Mouse (Mus musculus): ENCODE measurements around the gene Ibtk. TPM values are rescaled to one million over a fixed set of nuclear protein-coding genes. Genes with fewer than 3 reads are reported as not detected.

The Ibtk gene
- polyA plus RNA-seq, 1 experiment from 2014 or later, result 44.7 TPM

- H3K27me3 ChIP-seq (ENCODE audit: control insufficient read depth, insufficient read depth, low read length), result no peaks in the 10 kb centered on the region
- no peak overlapping the region for H3K4me3 ChIP-seq (ENCODE audit: low read length)
- no peaks in the 10 kb centered on the region for H3K9me3 ChIP-seq (ENCODE audit: control insufficient read depth, low read length)
- H3K36me3 ChIP-seq (ENCODE audit: control insufficient read depth, insufficient read depth, low read length), result peaks cover 62% of the 10 kb centered on the region
- ATAC-seq (ENCODE audit: low FRiP score, low TSS enrichment), result no peak
- H3K4me1 ChIP-seq (ENCODE audit: control insufficient read depth, insufficient read depth, low read length), result no peaks in the 10 kb centered on the region
- no peak overlapping the region for H3K27ac ChIP-seq (ENCODE audit: low read depth, low read length)
- 93% methylated on average over 4 of the region's 4 CpGs for WGBS
- H3K4me2 ChIP-seq (replicated peaks; ENCODE audit: low read depth, low read length), result no peak overlapping the region
- no peak overlapping the region for H3K9ac ChIP-seq (ENCODE audit: low read depth, low read length)
These were observed 14.3 kb downstream of the Ibtk start for GRCm38 (mm10) chr9:85734821-85735220.

- WGBS, result 94% methylated on average over 9 of the region's 9 CpGs
- ATAC-seq (ENCODE audit: low FRiP score, low TSS enrichment), result no peak
- H3K27ac ChIP-seq (ENCODE audit: low read depth, low read length), result no peak overlapping the region
- H3K4me3 ChIP-seq (ENCODE audit: low read length), result no peak overlapping the region
- no peak overlapping the region for H3K9ac ChIP-seq (ENCODE audit: low read depth, low read length)
- H3K4me2 ChIP-seq (replicated peaks; ENCODE audit: low read depth, low read length), result no peak overlapping the region
- no peaks in the 10 kb centered on the region for H3K9me3 ChIP-seq (ENCODE audit: control insufficient read depth, low read length)
- H3K36me3 ChIP-seq (ENCODE audit: control insufficient read depth, insufficient read depth, low read length), result peaks cover 83% of the 10 kb centered on the region
- no peaks in the 10 kb centered on the region for H3K27me3 ChIP-seq (ENCODE audit: control insufficient read depth, insufficient read depth, low read length)
- H3K4me1 ChIP-seq (ENCODE audit: control insufficient read depth, insufficient read depth, low read length), result no peaks in the 10 kb centered on the region
These were observed 25.1 kb downstream of the Ibtk start for GRCm38 (mm10) chr9:85724078-85724477.

- peaks cover 81% of the 10 kb centered on the region for H3K36me3 ChIP-seq (ENCODE audit: control insufficient read depth, insufficient read depth, low read length)
- no peak overlapping the region for H3K4me2 ChIP-seq (replicated peaks; ENCODE audit: low read depth, low read length)
- H3K9ac ChIP-seq (ENCODE audit: low read depth, low read length), result no peak overlapping the region
- ATAC-seq (ENCODE audit: low FRiP score, low TSS enrichment), result no peak
- WGBS, result 92% methylated on average over 7 of the region's 7 CpGs
- no peaks in the 10 kb centered on the region for H3K4me1 ChIP-seq (ENCODE audit: control insufficient read depth, insufficient read depth, low read length)
- no peaks in the 10 kb centered on the region for H3K9me3 ChIP-seq (ENCODE audit: control insufficient read depth, low read length)
- no peaks in the 10 kb centered on the region for H3K27me3 ChIP-seq (ENCODE audit: control insufficient read depth, insufficient read depth, low read length)
- no peak overlapping the region for H3K27ac ChIP-seq (ENCODE audit: low read depth, low read length)
- H3K4me3 ChIP-seq (ENCODE audit: low read length), result no peak overlapping the region
These were observed 31.8 kb downstream of the Ibtk start for GRCm38 (mm10) chr9:85717336-85717735.

GRCm38 (mm10) chr9:85707302-85707701 lies 41.8 kb downstream of the Ibtk start:
- Histone ChIP-seq H3K4me1 (ENCODE audit: control insufficient read depth, insufficient read depth, low read length) (no peaks in the 10 kb centered on the region), H3K9me3 (ENCODE audit: control insufficient read depth, low read length) (no peaks in the 10 kb centered on the region), H3K4me3 (ENCODE audit: low read length) (no peak overlapping the region), H3K36me3 (ENCODE audit: control insufficient read depth, insufficient read depth, low read length) (peaks cover 88% of the 10 kb centered on the region), H3K27me3 (ENCODE audit: control insufficient read depth, insufficient read depth, low read length) (no peaks in the 10 kb centered on the region), H3K9ac (ENCODE audit: low read depth, low read length) (no peak overlapping the region), H3K4me2 (replicated peaks; ENCODE audit: low read depth, low read length) (no peak overlapping the region), H3K27ac (ENCODE audit: low read depth, low read length) (no peak overlapping the region)
- ATAC-seq (ENCODE audit: low FRiP score, low TSS enrichment), result no peak
- WGBS, result 94% methylated on average over 6 of the region's 6 CpGs

- no peak overlapping the region for H3K9ac ChIP-seq (ENCODE audit: low read depth, low read length)
- H3K27ac ChIP-seq (ENCODE audit: low read depth, low read length), result no peak overlapping the region
- no peaks in the 10 kb centered on the region for H3K27me3 ChIP-seq (ENCODE audit: control insufficient read depth, insufficient read depth, low read length)
- WGBS, result 81% methylated on average over 5 of the region's 5 CpGs
- no peak for ATAC-seq (ENCODE audit: low FRiP score, low TSS enrichment)
- H3K9me3 ChIP-seq (ENCODE audit: control insufficient read depth, low read length), result no peaks in the 10 kb centered on the region
- H3K4me3 ChIP-seq (ENCODE audit: low read length), result no peak overlapping the region
- peaks cover 66% of the 10 kb centered on the region for H3K36me3 ChIP-seq (ENCODE audit: control insufficient read depth, insufficient read depth, low read length)
- H3K4me1 ChIP-seq (ENCODE audit: control insufficient read depth, insufficient read depth, low read length), result no peaks in the 10 kb centered on the region
- no peak overlapping the region for H3K4me2 ChIP-seq (replicated peaks; ENCODE audit: low read depth, low read length)
These were observed 47.2 kb downstream of the Ibtk start for GRCm38 (mm10) chr9:85701981-85702380.

- peaks cover 27% of the 10 kb centered on the region for H3K36me3 ChIP-seq (ENCODE audit: control insufficient read depth, insufficient read depth, low read length)
- no peaks in the 10 kb centered on the region for H3K9me3 ChIP-seq (ENCODE audit: control insufficient read depth, low read length)
- H3K4me1 ChIP-seq (ENCODE audit: control insufficient read depth, insufficient read depth, low read length), result no peaks in the 10 kb centered on the region
- WGBS, result 97% methylated on average over 3 of the region's 3 CpGs
- H3K27me3 ChIP-seq (ENCODE audit: control insufficient read depth, insufficient read depth, low read length), result no peaks in the 10 kb centered on the region
- no peak for ATAC-seq (ENCODE audit: low FRiP score, low TSS enrichment)
- no peak overlapping the region for H3K4me3 ChIP-seq (ENCODE audit: low read length)
- H3K4me2 ChIP-seq (replicated peaks; ENCODE audit: low read depth, low read length), result no peak overlapping the region
- H3K27ac ChIP-seq (ENCODE audit: low read depth, low read length), result no peak overlapping the region
- no peak overlapping the region for H3K9ac ChIP-seq (ENCODE audit: low read depth, low read length)
These were observed 53.5 kb downstream of the Ibtk start for GRCm38 (mm10) chr9:85695606-85696005.

- H3K4me1 ChIP-seq (ENCODE audit: control insufficient read depth, insufficient read depth, low read length), result no peaks in the 10 kb centered on the region
- peak; percentile 62; the same call in 1 of the 2 replicates for ATAC-seq (ENCODE audit: low FRiP score, low TSS enrichment)
- H3K27me3 ChIP-seq (ENCODE audit: control insufficient read depth, insufficient read depth, low read length), result no peaks in the 10 kb centered on the region
- H3K27ac ChIP-seq (ENCODE audit: low read depth, low read length), result no peak overlapping the region
- H3K4me3 ChIP-seq (ENCODE audit: low read length), result no peak overlapping the region
- WGBS, result 68% methylated on average over 6 of the region's 6 CpGs
- H3K9ac ChIP-seq (ENCODE audit: low read depth, low read length), result no peak overlapping the region
- peaks cover 47% of the 10 kb centered on the region for H3K36me3 ChIP-seq (ENCODE audit: control insufficient read depth, insufficient read depth, low read length)
- H3K9me3 ChIP-seq (ENCODE audit: control insufficient read depth, low read length), result no peaks in the 10 kb centered on the region
- no peak overlapping the region for H3K4me2 ChIP-seq (replicated peaks; ENCODE audit: low read depth, low read length)
These were observed 55.7 kb downstream of the Ibtk start for GRCm38 (mm10) chr9:85693231-85694116.

GRCm38 (mm10) chr9:85685010-85685409 lies 64.1 kb downstream of the Ibtk start:
- H3K36me3 ChIP-seq (ENCODE audit: control insufficient read depth, insufficient read depth, low read length), result peaks cover 35% of the 10 kb centered on the region
- H3K9ac ChIP-seq (ENCODE audit: low read depth, low read length), result no peak overlapping the region
- no peak overlapping the region for H3K27ac ChIP-seq (ENCODE audit: low read depth, low read length)
- H3K27me3 ChIP-seq (ENCODE audit: control insufficient read depth, insufficient read depth, low read length), result no peaks in the 10 kb centered on the region
- H3K9me3 ChIP-seq (ENCODE audit: control insufficient read depth, low read length), result peaks cover 8% of the 10 kb centered on the region
- H3K4me3 ChIP-seq (ENCODE audit: low read length), result no peak overlapping the region
- H3K4me1 ChIP-seq (ENCODE audit: control insufficient read depth, insufficient read depth, low read length), result no peaks in the 10 kb centered on the region
- no peak overlapping the region for H3K4me2 ChIP-seq (replicated peaks; ENCODE audit: low read depth, low read length)
- 95% methylated on average over 6 of the region's 6 CpGs for WGBS
- ATAC-seq (ENCODE audit: low FRiP score, low TSS enrichment), result no peak

- Histone ChIP-seq H3K9me3 (ENCODE audit: control insufficient read depth, low read length) (no peaks in the 10 kb centered on the region), H3K9ac (ENCODE audit: low read depth, low read length) (no peak overlapping the region), H3K4me3 (ENCODE audit: low read length) (no peak overlapping the region), H3K4me1 (ENCODE audit: control insufficient read depth, insufficient read depth, low read length) (no peaks in the 10 kb centered on the region), H3K36me3 (ENCODE audit: control insufficient read depth, insufficient read depth, low read length) (no peaks in the 10 kb centered on the region), H3K4me2 (replicated peaks; ENCODE audit: low read depth, low read length) (no peak overlapping the region), H3K27me3 (ENCODE audit: control insufficient read depth, insufficient read depth, low read length) (no peaks in the 10 kb centered on the region), H3K27ac (ENCODE audit: low read depth, low read length) (no peak overlapping the region)
- ATAC-seq (ENCODE audit: low FRiP score, low TSS enrichment), result no peak
- WGBS, result 72% methylated on average over 10 of the region's 10 CpGs
These were observed 73.8 kb downstream of the Ibtk start for GRCm38 (mm10) chr9:85675131-85675905.

Measured in kidney, embryonic 14.5 days (tissue).